Mouse (Mus musculus) liver, adult 2 months (tissue): ENCODE measurements around the gene Gnb1l.

ENCODE experiments used
- CTCF ChIP-seq: fragments of 200-500 bp; IDR thresholded peaks from 2 replicates; pipeline ENCODE4 v1.5.1; 2011; ENCODE audit warnings: low read depth, low read length, control low read depth
- POLR2A ChIP-seq: fragments of 200-500 bp; IDR thresholded peaks from 2 replicates; pipeline ENCODE4 v1.6.1; 2011; ENCODE audit warnings: low read length, control low read depth; ENCODE audit not compliant: insufficient read depth; ENCODE audit errors: extremely low read depth

DNA sequence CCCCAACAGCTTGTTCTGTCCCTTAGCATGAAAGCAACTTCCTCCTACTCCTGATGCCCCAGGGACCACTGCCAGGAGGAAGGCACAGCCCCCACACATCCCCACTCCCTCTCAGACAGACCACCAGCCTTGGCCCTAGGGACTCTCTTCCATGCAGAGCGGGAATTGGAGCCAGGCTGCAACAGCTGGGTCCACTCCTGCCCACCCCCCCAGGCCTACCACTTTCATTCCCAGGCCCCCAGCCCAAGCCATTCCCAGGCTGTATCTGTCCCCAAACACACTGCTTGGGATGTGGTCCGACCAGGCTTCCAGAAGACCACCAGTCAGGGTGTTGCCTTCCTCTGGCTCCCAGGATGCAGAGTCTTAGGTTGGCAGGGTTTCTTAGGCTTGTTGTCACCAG is 110.6 kb downstream of the Gnb1l start:
- TF ChIP-seq CTCF, result no peak
- no peak for TF ChIP-seq POLR2A
